Mouse (Mus musculus) MEL (cell line): ENCODE data around the gene Ankfn1. TPM values are rescaled to one million over a fixed set of nuclear protein-coding genes. Genes with fewer than 3 reads are reported as not detected.

Experiments used
- DNase-seq: peaks from one replicate; pipeline ENCODE4 v3.0.0; 2011; ENCODE audit warnings: low read depth, low spot score
- H3K27ac ChIP-seq: 2 replicates; pipeline ENCODE4 v1.5.1; 2012; ENCODE audit warnings: low read depth, mild to moderate bottlenecking, control low read depth, low read length, moderate library complexity; ENCODE audit not compliant: control insufficient read depth
- H3K27me3 ChIP-seq, 2 experiments: fragments of 150-350 bp in 1 of 2; sonication (generic) in 1 of 2; 2 replicates each; pipeline ENCODE4 v1.6.1; 2012; ENCODE audit warnings: low read length in 2 of 2, mild to moderate bottlenecking in 2 of 2, improper control_type of control experiment in 1 of 2, moderate library complexity in 1 of 2; ENCODE audit not compliant: insufficient read depth in 2 of 2, control insufficient read depth in 1 of 2
- H3K36me3 ChIP-seq, 2 experiments: 2 replicates each; pipeline ENCODE4 v1.6.1; 2012 to 2014; ENCODE audit warnings: low read length in 2 of 2, improper control_type of control experiment in 1 of 2, inconsistent platforms in 1 of 2, mild to moderate bottlenecking in 1 of 2; ENCODE audit not compliant: insufficient read depth in 2 of 2, control insufficient read depth in 1 of 2
- H3K4me1 ChIP-seq, 2 experiments: fragments of 150-350 bp in 1 of 2; sonication (generic) in 1 of 2; 2 replicates each; pipeline ENCODE4 v1.6.1; 2012; ENCODE audit warnings: low read length in 2 of 2, improper control_type of control experiment in 1 of 2, mild to moderate bottlenecking in 1 of 2; ENCODE audit not compliant: insufficient read depth in 2 of 2, control insufficient read depth in 1 of 2
- H3K4me3 ChIP-seq, 2 experiments: fragments of 150-350 bp in 1 of 2; sonication (generic) in 1 of 2; 2 replicates each; pipeline ENCODE4 v1.5.1; 2012; ENCODE audit warnings: low read depth in 2 of 2, low read length in 2 of 2, mild to moderate bottlenecking in 2 of 2, moderate library complexity in 2 of 2, control low read depth in 1 of 2, improper control_type of control experiment in 1 of 2; ENCODE audit not compliant: control insufficient read depth in 1 of 2, insufficient read depth in 1 of 2
- H3K79me2 ChIP-seq: 2 replicates; pipeline ENCODE4 v1.6.1; 2012; ENCODE audit warnings: mild to moderate bottlenecking, low read length, moderate library complexity; ENCODE audit not compliant: control insufficient read depth, poor library complexity, insufficient read depth
- H3K9ac ChIP-seq: 2 replicates; pipeline ENCODE4 v1.6.1; 2012; ENCODE audit warnings: low read depth, mild to moderate bottlenecking, control low read depth, low read length, moderate library complexity; ENCODE audit not compliant: control insufficient read depth, poor library complexity, severe bottlenecking
- H3K9me3 ChIP-seq: fragments of 150-350 bp; sonication (generic); replicated peaks from 2 replicates; pipeline ENCODE4 v1.6.1; 2012; ENCODE audit warnings: mild to moderate bottlenecking, low read length, improper control_type of control experiment, moderate library complexity; ENCODE audit not compliant: insufficient read depth
- CHD2 ChIP-seq: IDR thresholded peaks from 2 replicates; pipeline ENCODE4 v1.6.1; 2011; ENCODE audit warnings: low read length, improper control_type of control experiment
- CTCF ChIP-seq, 3 experiments: IDR thresholded peaks in 2 of 3; conservative IDR thresholded peaks in 1 of 3; 2 replicates each; pipeline ENCODE4 v1.5.1; 2011 to 2012; ENCODE audit warnings: low read length in 3 of 3, low read depth in 2 of 3, mild to moderate bottlenecking in 2 of 3, improper control_type of control experiment in 1 of 3, inconsistent platforms in 1 of 3, mixed read lengths in 1 of 3, moderate library complexity in 1 of 3; ENCODE audit not compliant: control insufficient read depth in 1 of 3, insufficient read depth in 1 of 3, poor library complexity in 1 of 3, severe bottlenecking in 1 of 3
- E2F4 ChIP-seq: IDR thresholded peaks from 2 replicates; pipeline ENCODE4 v1.6.1; 2011; ENCODE audit warnings: low read depth, low read length, improper control_type of control experiment, borderline replicate concordance
- ELF1 ChIP-seq: IDR thresholded peaks from 2 replicates; pipeline ENCODE4 v1.6.1; 2014; ENCODE audit warnings: low read depth, mild to moderate bottlenecking, inconsistent platforms, low read length, improper control_type of control experiment, moderate library complexity
- ETS1 ChIP-seq: IDR thresholded peaks from 2 replicates; pipeline ENCODE4 v1.6.1; 2012; ENCODE audit warnings: low read depth, mild to moderate bottlenecking, inconsistent platforms, low read length, improper control_type of control experiment, moderate library complexity
- GABPA ChIP-seq: IDR thresholded peaks from 2 replicates; pipeline ENCODE4 v1.6.1; 2012; ENCODE audit warnings: low read depth, mild to moderate bottlenecking, inconsistent platforms, low read length, improper control_type of control experiment, moderate library complexity
- HCFC1 ChIP-seq: IDR thresholded peaks from 2 replicates; pipeline ENCODE4 v1.6.1; 2012; ENCODE audit warnings: low read depth, mild to moderate bottlenecking, inconsistent platforms, low read length, improper control_type of control experiment, moderate library complexity
- JUND ChIP-seq: IDR thresholded peaks from 2 replicates; pipeline ENCODE4 v1.6.1; 2011; ENCODE audit warnings: low read depth, mild to moderate bottlenecking, improper control_type of control experiment, low read length
- KAT2A ChIP-seq: conservative IDR thresholded peaks from 2 replicates; pipeline ENCODE4 v1.6.1; 2012; ENCODE audit warnings: low read depth, low read length, improper control_type of control experiment, inconsistent platforms
- MAFK ChIP-seq: IDR thresholded peaks from 2 replicates; pipeline ENCODE4 v1.6.1; 2011; ENCODE audit warnings: low read depth, mild to moderate bottlenecking, low read length, improper control_type of control experiment, borderline replicate concordance
- MAX ChIP-seq: IDR thresholded peaks from 2 replicates; pipeline ENCODE4 v1.6.1; 2011; ENCODE audit warnings: low read length, improper control_type of control experiment
- MAZ ChIP-seq: IDR thresholded peaks from 2 replicates; pipeline ENCODE4 v1.6.1; 2012; ENCODE audit warnings: low read depth, mild to moderate bottlenecking, inconsistent platforms, low read length, improper control_type of control experiment
- MEF2A ChIP-seq: IDR thresholded peaks from 2 replicates; pipeline ENCODE4 v1.6.1; 2014; ENCODE audit warnings: low read depth, mild to moderate bottlenecking, inconsistent platforms, low read length, improper control_type of control experiment; ENCODE audit not compliant: poor library complexity, insufficient replicate concordance, severe bottlenecking; ENCODE audit errors: extremely low read depth
- MYB ChIP-seq: IDR thresholded peaks from 2 replicates; pipeline ENCODE4 v1.6.1; 2011; ENCODE audit warnings: mild to moderate bottlenecking, low read depth, low read length, improper control_type of control experiment
- NELFE ChIP-seq: IDR thresholded peaks from 2 replicates; pipeline ENCODE4 v1.6.1; 2011; ENCODE audit warnings: low read depth, low read length, improper control_type of control experiment
- NRF1 ChIP-seq: IDR thresholded peaks from 2 replicates; pipeline ENCODE4 v1.6.1; 2014; ENCODE audit warnings: low read depth, mild to moderate bottlenecking, inconsistent platforms, low read length, improper control_type of control experiment, moderate library complexity; ENCODE audit not compliant: poor library complexity, insufficient read depth, severe bottlenecking
- RAD21 ChIP-seq: IDR thresholded peaks from 2 replicates; pipeline ENCODE4 v1.6.1; 2011; ENCODE audit warnings: mild to moderate bottlenecking, low read depth, low read length, improper control_type of control experiment
- RCOR1 ChIP-seq: IDR thresholded peaks from 2 replicates; pipeline ENCODE4 v1.6.1; 2012; ENCODE audit warnings: low read depth, mild to moderate bottlenecking, inconsistent platforms, low read length, improper control_type of control experiment
- SIN3A ChIP-seq: IDR thresholded peaks from 2 replicates; pipeline ENCODE4 v1.6.1; 2012; ENCODE audit warnings: low read length, improper control_type of control experiment, inconsistent platforms
- TBP ChIP-seq: IDR thresholded peaks from 2 replicates; pipeline ENCODE4 v1.8.0; 2011; ENCODE audit warnings: low read depth, low read length, improper control_type of control experiment
- TCF12 ChIP-seq: IDR thresholded peaks from 2 replicates; pipeline ENCODE4 v1.6.1; 2014; ENCODE audit warnings: low read depth, mild to moderate bottlenecking, inconsistent platforms, low read length, improper control_type of control experiment, moderate library complexity
- UBTF ChIP-seq: IDR thresholded peaks from 2 replicates; pipeline ENCODE4 v1.6.1; 2012; ENCODE audit warnings: low read depth, mild to moderate bottlenecking, inconsistent platforms, low read length, improper control_type of control experiment, moderate library complexity, borderline replicate concordance; ENCODE audit not compliant: insufficient read depth
- USF1 ChIP-seq: IDR thresholded peaks from 2 replicates; pipeline ENCODE4 v1.6.1; 2014; ENCODE audit warnings: low read depth, mild to moderate bottlenecking, inconsistent platforms, low read length, improper control_type of control experiment, moderate library complexity
- USF2 ChIP-seq, 2 experiments: IDR thresholded peaks; 2 replicates each; pipeline ENCODE4 v1.6.1; 2011 to 2012; ENCODE audit warnings: improper control_type of control experiment in 2 of 2, low read length in 2 of 2, borderline replicate concordance in 1 of 2, inconsistent platforms in 1 of 2, low read depth in 1 of 2, mild to moderate bottlenecking in 1 of 2; ENCODE audit not compliant: insufficient read depth in 1 of 2
- ZC3H11A ChIP-seq: IDR thresholded peaks from 2 replicates; pipeline ENCODE4 v1.6.1; 2012; ENCODE audit warnings: low read depth, mild to moderate bottlenecking, inconsistent platforms, low read length, improper control_type of control experiment
- ZNF384 ChIP-seq: IDR thresholded peaks from 2 replicates; pipeline ENCODE4 v1.6.1; 2012; ENCODE audit warnings: low read depth, mild to moderate bottlenecking, inconsistent platforms, low read length, improper control_type of control experiment
- polyA plus RNA-seq, 2 experiments: library from polyadenylated mRNA; stranded (reverse) in 1 of 2; unstranded in 1 of 2; fragments of >175 nt in 1 of 2; fragments of >200 nt in 1 of 2; gene quantifications; 2 replicates each; pipeline versions ENCODE4 v1.2.1 to v1.2.4; 2012; ENCODE audit warnings: low replicate concordance in 2 of 2, low read depth in 1 of 2; ENCODE audit not compliant: insufficient read length in 2 of 2, insufficient read depth in 1 of 2, missing spikeins in 1 of 2
- total RNA-seq: library from RNA; depleted of rRNA; stranded (reverse); fragments of 300-350 nt; gene quantifications from 2 replicates; pipeline ENCODE4 v1.2.3, GENCODE M21; 2012

The Ankfn1 gene
- total and polyA plus RNA-seq, 3 experiments = not detected

DNA sequence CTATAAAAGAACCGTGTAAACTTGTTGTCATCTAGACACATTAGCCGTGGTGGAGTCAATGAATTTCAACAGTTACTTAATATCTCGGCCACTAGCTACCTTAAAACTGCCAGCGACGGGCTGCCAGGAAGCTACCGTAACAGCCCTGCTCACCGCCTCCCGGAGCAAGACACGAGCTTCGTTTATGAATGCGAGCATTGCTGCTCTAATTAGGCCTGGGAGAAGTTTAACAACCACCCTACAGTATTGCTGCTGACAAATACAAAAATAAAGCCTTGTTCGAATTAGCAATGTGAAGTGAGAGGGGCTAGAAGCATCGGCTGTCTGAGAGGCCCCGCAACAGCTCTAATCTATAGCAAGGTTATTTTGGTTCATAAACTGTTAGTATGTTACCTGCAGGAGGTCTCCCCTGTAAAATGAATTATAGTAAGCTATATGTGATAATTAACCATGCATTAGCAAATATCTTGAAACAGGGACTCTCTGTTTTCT is 58.9 kb downstream of the Ankfn1 start:
- H3K9me3 ChIP-seq = no peaks in the 10 kb centered on the region; the same call in 1 of the 2 replicates
- H3K27ac ChIP-seq = no peak overlapping the region
- H3K4me1 ChIP-seq = no peaks in the 10 kb centered on the region
- TF ChIP-seq USF1 (no peak), TCF12 (no peak), KAT2A (no peak), UBTF (no peak), USF2 (IDR thresholded peaks at IDR 0.05; ENCODE audit: borderline replicate concordance in 1 of 2, insufficient read depth in 1 of 2, low read depth in 1 of 2, low read length in 2 of 2) (no peak), RCOR1 (no peak), CHD2 (no peak), HCFC1 (no peak), NELFE (no peak), ELF1 (no peak), RAD21 (no peak), MAFK (no peak), E2F4 (no peak), GABPA (no peak), NRF1 (no peak), CTCF (IDR thresholded peaks at IDR 0.05 in 2 of 3, conservative IDR thresholded peaks at IDR 0.05 in 1 of 3; ENCODE audit: control insufficient read depth in 1 of 3, insufficient read depth in 1 of 3, low read depth in 2 of 3, low read length in 3 of 3, poor library complexity in 1 of 3, severe bottlenecking in 1 of 3) (no peak), MYB (no peak)
- no peak overlapping the region for H3K4me3 ChIP-seq
- no peaks in the 10 kb centered on the region for H3K79me2 ChIP-seq
- no peak overlapping the region for H3K9ac ChIP-seq
- H3K36me3 ChIP-seq = no peaks in the 10 kb centered on the region
- no peak for DNase-seq
- no peaks in the 10 kb centered on the region for H3K27me3 ChIP-seq

DNA sequence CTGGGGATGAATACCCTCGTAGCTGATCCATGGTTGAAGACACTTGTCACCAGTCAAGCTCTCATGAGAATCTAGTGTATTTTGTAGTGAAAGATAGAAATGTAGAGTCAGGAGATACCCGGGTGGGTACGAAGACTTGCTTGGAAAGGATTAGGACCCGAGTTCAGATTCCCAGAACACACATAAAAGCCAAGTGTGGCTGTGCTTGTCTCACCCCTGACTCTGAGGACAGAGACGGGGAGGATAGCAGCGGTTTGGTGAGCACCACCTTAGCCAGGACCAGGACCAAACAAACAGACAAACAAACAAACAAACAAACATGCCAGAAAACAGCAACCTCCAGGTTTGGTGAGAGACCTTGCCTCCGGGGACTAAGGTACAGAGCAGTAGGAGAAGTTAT is 61.1 kb downstream of the Ankfn1 start:
- H3K27ac ChIP-seq = no peak overlapping the region
- no peaks in the 10 kb centered on the region for H3K27me3 ChIP-seq
- H3K9ac ChIP-seq = no peak overlapping the region
- H3K36me3 ChIP-seq = no peaks in the 10 kb centered on the region
- no peaks in the 10 kb centered on the region for H3K79me2 ChIP-seq
- TF ChIP-seq MEF2A (no peak), ETS1 (no peak), ELF1 (no peak), ZC3H11A (no peak), MAZ (no peak), SIN3A (no peak), ZNF384 (no peak), USF2 (IDR thresholded peaks at IDR 0.05; ENCODE audit: borderline replicate concordance in 1 of 2, insufficient read depth in 1 of 2, low read depth in 1 of 2, low read length in 2 of 2) (no peak), E2F4 (no peak), JUND (no peak), TBP (no peak), USF1 (no peak), MAX (no peak)
- TF ChIP-seq, all 39 proteins: peak for 0
- no peaks in the 10 kb centered on the region for H3K4me1 ChIP-seq
- DNase-seq = no peak
- no peak overlapping the region for H3K4me3 ChIP-seq
- no peaks in the 10 kb centered on the region; the same call in 1 of the 2 replicates for H3K9me3 ChIP-seq
